Mouse (Mus musculus) lung, postnatal 0 days (tissue): ENCODE measurements around the gene Abhd2. TPM values are rescaled to one million over a fixed set of nuclear protein-coding genes. Genes with fewer than 3 reads are reported as not detected.

Experiments used
- ATAC-seq: fragments of 200-750 bp; cut with Nextera tagmentation; 2 replicates; pipeline ENCODE4 v1.8.0; 2017; ENCODE audit warnings: moderate library complexity
- DNase-seq: peaks from one replicate; pipeline ENCODE4 v3.0.0-alpha.2; 2016; ENCODE audit warnings: low spot score
- H3K27ac ChIP-seq: fragments of 300-500 bp; sonication (generic); 2 replicates; pipeline ENCODE4 v1.5.1; 2014; ENCODE audit warnings: antibody characterized with exemption, mild to moderate bottlenecking, low read length, mixed read lengths
- H3K27me3 ChIP-seq: fragments of 300-500 bp; sonication (generic); replicated peaks from 2 replicates; pipeline ENCODE4 v1.6.1; 2014; ENCODE audit warnings: low read length, mixed read lengths; ENCODE audit not compliant: insufficient read depth
- H3K36me3 ChIP-seq: fragments of 300-500 bp; sonication (generic); 2 replicates; pipeline ENCODE4 v1.6.1; 2014; ENCODE audit warnings: low read length, mixed read lengths; ENCODE audit not compliant: insufficient read depth
- H3K4me1 ChIP-seq: fragments of 300-500 bp; sonication (generic); 2 replicates; pipeline ENCODE4 v1.6.1; 2014; ENCODE audit warnings: antibody characterized with exemption, low read depth, low read length, mixed read lengths; ENCODE audit not compliant: insufficient read depth
- H3K4me2 ChIP-seq: fragments of 300-500 bp; sonication (generic); replicated peaks from 2 replicates; pipeline ENCODE4 v1.6.1; 2014; ENCODE audit warnings: low read depth, mild to moderate bottlenecking, low read length, moderate library complexity, mixed read lengths
- H3K4me3 ChIP-seq: fragments of 300-500 bp; sonication (generic); 2 replicates; pipeline ENCODE4 v1.5.1; 2014; ENCODE audit warnings: low read depth, low read length
- H3K9ac ChIP-seq: fragments of 300-500 bp; sonication (generic); replicated peaks from 2 replicates; pipeline ENCODE4 v1.6.1; 2014; ENCODE audit warnings: low read depth, mild to moderate bottlenecking
- H3K9me3 ChIP-seq: fragments of 300-500 bp; sonication (generic); 2 replicates; pipeline ENCODE4 v1.6.1; 2016; ENCODE audit warnings: low read length, mixed read lengths
- CTCF ChIP-seq: IDR thresholded peaks from 2 replicates; pipeline ENCODE4 v1.5.1; 2016; ENCODE audit warnings: antibody characterized with exemption, mild to moderate bottlenecking
- EP300 ChIP-seq: IDR thresholded peaks from 2 replicates; pipeline ENCODE4 v1.6.1; 2016; ENCODE audit warnings: antibody characterized with exemption, mild to moderate bottlenecking, control low read depth
- WGBS: fragments of 180-500 bp; shearing (Covaris S2); extraction: QIAGEN DNeasy Blood & Tissue Kit; methylation state at CpG from one replicate; pipeline ENCODE4 v1.1.7; 2014; 5-methylcytosine and 5-hydroxymethylcytosine counted together
- polyA plus RNA-seq: library from polyadenylated mRNA; unstranded; fragments of >200 nt; fragmentation: Nextera tagmentation; extraction: Ambion mirVana; gene quantifications from 2 replicates; pipeline ENCODE4 v1.2.1, GENCODE M21; 2015

Abhd2 gene
- polyA plus RNA-seq, 1 experiment from 2014 or later: 25.2 TPM

GRCm38 (mm10) chr7:79258981-79259542 is 13.9 kb upstream of the Abhd2 start:
- no peak overlapping the region for H3K27ac ChIP-seq
- no peak overlapping the region for H3K9ac ChIP-seq
- no peaks in the 10 kb centered on the region for H3K9me3 ChIP-seq
- TF ChIP-seq CTCF (no peak), EP300 (no peak)
- no peaks in the 10 kb centered on the region for H3K36me3 ChIP-seq
- H3K4me1 ChIP-seq: no peaks in the 10 kb centered on the region
- no peak overlapping the region for H3K4me3 ChIP-seq
- DNase-seq: no peak
- 71% methylated on average over 10 of the region's 10 CpGs for WGBS
- H3K27me3 ChIP-seq: no peaks in the 10 kb centered on the region
- no peak overlapping the region for H3K4me2 ChIP-seq
- ATAC-seq: no peak

DNA sequence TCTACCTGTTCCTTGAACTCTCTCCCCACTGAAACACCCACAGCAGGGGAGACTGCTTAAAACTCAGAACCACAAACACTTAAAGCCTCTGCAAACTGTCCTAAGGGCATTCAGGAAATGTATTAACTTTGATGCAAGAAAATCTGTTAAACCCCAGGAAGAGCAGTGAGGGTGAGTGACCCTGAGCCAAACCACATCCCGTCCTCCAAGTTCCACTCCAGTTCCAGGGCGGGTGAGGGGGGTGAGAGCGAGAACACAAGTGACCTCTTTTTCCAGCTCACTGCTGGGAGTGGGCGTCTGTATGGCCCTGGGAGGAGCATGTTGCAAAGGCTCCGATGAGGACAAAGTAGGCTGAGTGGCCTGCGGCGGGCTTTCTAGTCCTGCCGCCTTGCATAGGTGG is 10.5 kb upstream of the Abhd2 start:
- Histone ChIP-seq H3K9ac (no peak overlapping the region), H3K27ac (0 out of 2 replicates have a peak overlapping the region, but pooled peaks have one; percentile 9), H3K4me2 (no peak overlapping the region), H3K9me3 (no peaks in the 10 kb centered on the region), H3K27me3 (no peaks in the 10 kb centered on the region), H3K4me1 (no peaks in the 10 kb centered on the region), H3K36me3 (no peaks in the 10 kb centered on the region), H3K4me3 (no peak overlapping the region)
- peak; percentile 62 for ATAC-seq
- 41% methylated on average over 8 of the region's 8 CpGs for WGBS
- no peak for DNase-seq
- TF ChIP-seq CTCF (no peak), EP300 (no peak)

GRCm38 (mm10) chr7:79263776-79264175 is 9.2 kb upstream of the Abhd2 start:
- 82% methylated on average over 3 of the region's 3 CpGs for WGBS
- TF ChIP-seq CTCF (no peak), EP300 (no peak)

GRCm38 (mm10) chr7:79266228-79266627 is 6.8 kb upstream of the Abhd2 start:
- Histone ChIP-seq H3K9me3 (no peaks in the 10 kb centered on the region), H3K36me3 (no peaks in the 10 kb centered on the region), H3K9ac (no peak overlapping the region), H3K4me3 (no peak overlapping the region), H3K4me1 (no peaks in the 10 kb centered on the region), H3K27me3 (no peaks in the 10 kb centered on the region), H3K27ac (no peak overlapping the region), H3K4me2 (no peak overlapping the region)
- ATAC-seq (no peak), DNase-seq (no peak)
- WGBS: 40% methylated on average over 4 of the region's 4 CpGs
- TF ChIP-seq CTCF: no peak
- no peak for TF ChIP-seq EP300

More at GRCm38 (mm10) chr7:79263776-79264175, 9.2 kb upstream of the Abhd2 start:
- Histone ChIP-seq H3K36me3 (no peaks in the 10 kb centered on the region), H3K9ac (no peak overlapping the region), H3K27ac (no peak overlapping the region), H3K4me1 (no peaks in the 10 kb centered on the region), H3K27me3 (no peaks in the 10 kb centered on the region), H3K9me3 (no peaks in the 10 kb centered on the region), H3K4me2 (no peak overlapping the region), H3K4me3 (no peak overlapping the region)
- no peak for DNase-seq
- ATAC-seq: no peak

DNA sequence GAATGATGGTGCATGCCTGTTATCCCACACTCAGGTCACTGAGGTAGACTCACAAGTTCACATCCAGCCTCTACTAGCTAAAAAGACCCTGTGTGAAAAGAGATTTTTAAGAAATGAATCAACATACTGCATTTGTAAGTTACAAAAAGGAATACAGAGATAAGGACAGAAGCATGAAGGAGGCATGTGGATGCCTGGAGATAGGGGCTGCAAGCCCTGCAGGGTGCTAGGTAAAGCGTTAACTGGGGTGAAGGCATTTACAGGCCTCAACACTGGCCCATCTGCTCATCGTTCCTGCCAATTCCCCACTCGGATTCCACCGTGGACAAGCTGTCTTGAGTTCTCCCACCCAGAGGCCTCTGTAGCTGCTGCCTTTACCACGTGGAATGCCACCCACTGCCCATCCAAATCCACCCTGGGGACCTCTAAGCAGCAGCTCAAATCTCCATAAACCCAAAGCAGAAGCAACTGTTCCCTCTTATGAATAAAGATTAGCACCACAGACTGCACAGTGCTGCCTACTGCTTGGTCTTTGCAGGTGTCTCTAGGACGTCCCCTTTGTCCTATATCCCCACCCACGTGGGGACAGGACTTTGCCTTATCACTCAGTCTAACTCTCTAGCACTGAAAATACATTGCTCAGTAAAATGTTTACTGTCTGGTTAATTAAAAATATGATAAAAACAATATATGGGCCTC is 5.2 kb upstream of the Abhd2 start:
- H3K4me2 ChIP-seq: no peak overlapping the region
- no peaks in the 10 kb centered on the region for H3K27me3 ChIP-seq
- no peaks in the 10 kb centered on the region for H3K4me1 ChIP-seq
- H3K9ac ChIP-seq: no peak overlapping the region
- no peak for TF ChIP-seq CTCF
- no peak for TF ChIP-seq EP300
- no peak overlapping the region for H3K4me3 ChIP-seq
- DNase-seq: no peak
- no peak for ATAC-seq
- no peaks in the 10 kb centered on the region for H3K9me3 ChIP-seq
- WGBS: 42% methylated on average over 7 of the region's 7 CpGs
- no peak overlapping the region for H3K27ac ChIP-seq
- H3K36me3 ChIP-seq: no peaks in the 10 kb centered on the region

GRCm38 (mm10) chr7:79268897-79269296 is 4.1 kb upstream of the Abhd2 start:
- no peaks in the 10 kb centered on the region for H3K36me3 ChIP-seq
- ATAC-seq: no peak
- no peak for DNase-seq
- H3K4me3 ChIP-seq: no peak overlapping the region
- H3K4me1 ChIP-seq: no peaks in the 10 kb centered on the region
- WGBS: 91% methylated on average over 8 of the region's 8 CpGs
- no peaks in the 10 kb centered on the region for H3K27me3 ChIP-seq
- no peak overlapping the region for H3K9ac ChIP-seq
- no peak for TF ChIP-seq CTCF
- no peak for TF ChIP-seq EP300
- H3K27ac ChIP-seq: no peak overlapping the region
- H3K9me3 ChIP-seq: no peaks in the 10 kb centered on the region
- no peak overlapping the region for H3K4me2 ChIP-seq
